Mouse (Mus musculus): ENCODE measurements around the gene Prr18. TPM values are rescaled to one million over a fixed set of nuclear protein-coding genes. Genes with fewer than 3 reads are reported as not detected.
"Not testable (repeated sequence)": the region's sequence is repeated elsewhere in the genome, so short reads cannot be mapped to it uniquely, and the experiment has no call there.

Gene Prr18
- polyA plus RNA-seq, 1 experiment from 2014 or later, result 0.05 TPM

DNA sequence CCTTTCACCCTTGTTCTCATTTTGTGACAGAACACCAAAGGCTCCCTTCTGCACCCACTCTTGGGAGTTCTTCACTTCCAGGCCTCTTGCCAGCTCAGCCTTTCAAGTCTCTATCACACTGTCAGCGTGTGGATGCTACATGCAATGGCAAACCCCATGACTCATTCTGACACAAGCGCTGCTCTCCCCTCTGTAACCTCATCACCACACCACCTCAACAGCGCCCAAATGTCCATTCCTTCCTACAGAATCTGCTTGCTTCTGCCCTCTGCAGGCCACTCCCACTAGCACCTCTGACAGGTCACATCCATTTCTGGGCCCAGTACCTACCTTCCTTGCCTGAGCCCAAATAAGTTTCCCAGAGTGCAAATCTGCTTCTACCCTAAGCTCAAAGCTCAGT lies 31.5 kb upstream of the Prr18 start:
- no peak overlapping the region for H3K4me2 ChIP-seq
- no peak overlapping the region for H3K27ac ChIP-seq (replicated peaks)
- no peaks in the 10 kb centered on the region for H3K4me1 ChIP-seq (replicated peaks)
- no peaks in the 10 kb centered on the region for H3K9me3 ChIP-seq (replicated peaks)
- ATAC-seq (ENCODE audit: insufficient read depth), result no peak
- H3K9ac ChIP-seq, result no peak overlapping the region
- no peak overlapping the region for H3K4me3 ChIP-seq (replicated peaks)
- H3K36me3 ChIP-seq (replicated peaks), result no peaks in the 10 kb centered on the region
- H3K27me3 ChIP-seq, result no peaks in the 10 kb centered on the region
- 42% methylated on average over 3 of the region's 3 CpGs for WGBS (ENCODE audit: insufficient replicate concordance)

DNA sequence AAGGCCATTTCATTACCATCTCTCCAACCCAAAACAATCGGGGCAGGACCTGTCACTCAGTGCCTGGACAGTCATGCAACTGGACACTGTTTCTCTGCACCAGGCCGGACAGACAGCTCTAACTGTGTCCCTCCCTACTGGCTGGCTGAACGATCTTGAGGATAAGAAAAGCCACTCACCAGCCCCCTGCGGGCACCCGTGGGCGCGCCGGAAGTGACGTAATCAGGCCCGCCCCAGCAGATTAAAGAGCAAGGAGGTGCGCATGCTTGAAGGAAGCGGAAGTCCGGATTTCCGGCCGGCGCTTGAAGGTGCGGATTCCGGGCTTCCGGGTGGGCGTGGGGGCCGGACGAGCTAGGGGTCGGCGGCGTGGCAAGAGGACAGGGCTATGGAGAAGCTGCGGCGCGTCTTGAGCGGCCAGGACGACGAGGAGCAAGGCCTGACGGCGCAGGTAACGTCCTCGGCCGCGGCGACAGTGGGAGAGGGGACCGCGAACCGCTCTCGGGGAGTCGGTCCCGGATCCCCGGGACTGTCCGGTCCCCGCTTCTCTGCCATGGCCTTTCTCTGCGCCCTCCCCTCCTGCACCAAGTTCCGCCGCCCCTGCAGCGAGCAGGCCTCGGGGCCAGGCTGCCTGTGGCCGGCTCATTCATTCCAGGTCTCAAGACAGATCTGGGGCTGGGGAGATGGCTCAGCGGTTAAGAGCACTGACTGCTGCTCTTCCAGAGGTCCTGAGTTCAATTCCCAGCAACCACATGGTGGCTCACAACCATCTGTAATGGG lies 26.2 kb upstream of the Prr18 start, which contains the start of gene Sft2d1:
Sft2d1 (plus strand) TSS at position 265 of the 777 bp plus-strand sequence.
- under 1% methylated on average over 54 of the region's 54 CpGs for WGBS (ENCODE audit: insufficient replicate concordance)
- no peaks in the 10 kb centered on the region for H3K36me3 ChIP-seq (replicated peaks)
- peak within 1 kb of the TSS; percentile 70 for H3K27ac ChIP-seq (replicated peaks)
- no peaks in the 10 kb centered on the region for H3K9me3 ChIP-seq (replicated peaks)
- peaks cover 25% of the 10 kb centered on the region for H3K4me1 ChIP-seq (replicated peaks)
- peak; percentile 94 for ATAC-seq (ENCODE audit: insufficient read depth)
- peak within 1 kb of the TSS; percentile 78 for H3K9ac ChIP-seq
- H3K4me3 ChIP-seq (replicated peaks), result peak within 1 kb of the TSS; percentile 90
- H3K4me2 ChIP-seq, result peak within 1 kb of the TSS; percentile 74
- no peaks in the 10 kb centered on the region for H3K27me3 ChIP-seq

DNA sequence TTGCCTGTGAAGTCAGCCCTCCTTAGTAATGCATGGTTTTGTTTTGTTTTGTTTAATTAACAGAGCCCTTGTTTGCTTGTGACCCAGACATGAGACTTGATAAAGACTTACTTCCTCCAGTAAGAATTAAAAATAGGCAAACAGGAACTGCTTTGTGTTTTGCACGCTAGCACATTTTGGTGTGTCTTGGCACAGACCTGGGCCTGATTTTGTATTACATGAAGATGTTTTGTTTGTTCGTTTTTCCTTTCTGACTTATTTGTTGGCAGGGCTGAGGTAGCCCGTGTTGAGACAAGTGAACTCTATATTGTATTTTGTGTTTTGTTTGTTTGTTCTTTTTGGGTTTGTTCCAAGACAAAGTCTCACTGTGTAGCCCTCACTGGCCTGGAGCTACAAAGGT lies 25.5 kb upstream of the Prr18 start:
- H3K4me3 ChIP-seq (replicated peaks), result peak overlapping the region; percentile 90
- whole genome bisulfite sequencing (ENCODE audit: insufficient replicate concordance), result 23% methylated on average over 3 of the region's 3 CpGs
- peaks cover 25% of the 10 kb centered on the region for H3K4me1 ChIP-seq (replicated peaks)
- H3K27ac ChIP-seq (replicated peaks), result no peak overlapping the region; the same call in 1 of the 2 replicates
- H3K9me3 ChIP-seq (replicated peaks), result no peaks in the 10 kb centered on the region
- no peaks in the 10 kb centered on the region for H3K36me3 ChIP-seq (replicated peaks)
- no peaks in the 10 kb centered on the region for H3K27me3 ChIP-seq
- H3K9ac ChIP-seq, result peak overlapping the region; percentile 78
- peak overlapping the region; percentile 74 for H3K4me2 ChIP-seq
- ATAC-seq (ENCODE audit: insufficient read depth), result no peak

GRCm38 (mm10) chr17:8313976-8314375 lies 23.3 kb upstream of the Prr18 start:
- Histone ChIP-seq H3K27me3 (no peaks in the 10 kb centered on the region), H3K4me3 (replicated peaks) (no peak overlapping the region), H3K4me1 (replicated peaks) (peaks cover 25% of the 10 kb centered on the region), H3K27ac (replicated peaks) (no peak overlapping the region), H3K36me3 (replicated peaks) (no peaks in the 10 kb centered on the region), H3K4me2 (no peak overlapping the region), H3K9ac (no peak overlapping the region), H3K9me3 (replicated peaks) (no peaks in the 10 kb centered on the region)
- 63% methylated on average over 3 of the region's 3 CpGs for WGBS (ENCODE audit: insufficient replicate concordance)
- no peak for ATAC-seq (ENCODE audit: insufficient read depth)

GRCm38 (mm10) chr17:8316251-8316650 lies 21.0 kb upstream of the Prr18 start:
- H3K4me2 ChIP-seq, result no peak overlapping the region
- no peaks in the 10 kb centered on the region for H3K9me3 ChIP-seq (replicated peaks)
- H3K27ac ChIP-seq (replicated peaks), result no peak overlapping the region
- H3K36me3 ChIP-seq (replicated peaks), result peaks cover 1% of the 10 kb centered on the region; the same call in 1 of the 2 replicates
- peaks cover 25% of the 10 kb centered on the region for H3K4me1 ChIP-seq (replicated peaks)
- no peak overlapping the region for H3K9ac ChIP-seq
- no peak for ATAC-seq (ENCODE audit: insufficient read depth)
- no peak overlapping the region for H3K4me3 ChIP-seq (replicated peaks)
- H3K27me3 ChIP-seq, result no peaks in the 10 kb centered on the region
- 67% methylated on average over 1 of the region's 1 CpGs for WGBS (ENCODE audit: insufficient replicate concordance)

DNA sequence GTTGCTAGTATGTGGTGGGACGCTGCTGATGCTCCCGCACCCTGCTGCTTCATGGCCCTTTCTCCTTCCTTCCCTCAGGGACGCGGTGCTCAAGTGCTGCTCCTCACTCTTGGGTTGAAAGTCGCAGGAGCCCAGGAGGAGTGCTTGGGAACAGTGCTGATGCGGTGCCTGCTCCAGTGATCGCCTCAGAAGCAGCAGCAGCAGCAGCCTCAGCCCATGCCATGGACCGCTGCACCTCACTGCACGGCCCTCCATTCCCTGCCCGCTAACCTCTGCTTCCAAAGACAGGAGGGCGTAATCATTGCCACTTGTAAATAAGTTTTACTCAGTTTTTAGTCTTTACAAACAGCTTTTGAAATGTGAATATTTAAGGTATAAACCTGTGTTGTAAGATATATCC lies 10.4 kb upstream of the Prr18 start:
- H3K9me3 ChIP-seq (replicated peaks); H3K4me3 ChIP-seq (replicated peaks); ATAC-seq (ENCODE audit: insufficient read depth); H3K4me2 ChIP-seq; H3K27me3 ChIP-seq; H3K4me1 ChIP-seq (replicated peaks); H3K9ac ChIP-seq; H3K27ac ChIP-seq (replicated peaks): not testable (repeated sequence)
- WGBS (ENCODE audit: insufficient replicate concordance), result 91% methylated on average over 10 of the region's 11 CpGs
- peaks cover 21% of the 10 kb centered on the region for H3K36me3 ChIP-seq (replicated peaks)

DNA sequence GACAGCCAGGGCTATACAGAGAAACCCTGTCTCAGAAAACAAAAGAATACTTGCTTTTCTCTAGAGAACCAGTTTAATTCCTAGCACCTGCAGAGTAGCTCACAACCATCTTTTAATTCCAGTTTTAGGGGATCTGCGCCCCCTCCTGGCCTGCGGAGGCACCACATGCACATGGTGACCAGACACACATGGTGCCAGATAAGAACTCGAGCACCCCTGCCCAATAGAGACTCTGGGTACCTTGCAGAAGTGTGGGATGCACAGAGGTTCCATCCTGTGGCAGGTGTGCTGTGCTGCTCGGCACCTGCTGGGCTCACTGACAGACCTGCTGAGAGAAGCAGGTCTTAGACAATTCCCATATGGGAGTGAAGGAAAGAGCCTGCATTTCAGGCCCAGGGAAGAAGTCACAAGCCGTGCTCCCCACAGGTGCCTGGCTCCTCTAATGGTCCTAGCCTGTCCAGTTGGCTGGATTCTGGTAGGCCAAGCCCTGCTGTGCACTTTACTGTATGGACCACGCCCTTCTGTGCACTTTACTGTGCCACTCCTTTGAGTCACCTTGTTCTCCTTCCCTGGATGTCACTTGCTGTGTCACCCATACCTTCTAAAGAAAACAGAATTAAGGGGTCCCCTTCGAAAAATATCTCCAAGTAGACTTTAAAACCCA lies 8.6 kb upstream of the Prr18 start:
- Histone ChIP-seq H3K9ac (no peak overlapping the region), H3K4me1 (replicated peaks) (no peaks in the 10 kb centered on the region), H3K9me3 (replicated peaks) (no peaks in the 10 kb centered on the region), H3K4me2 (no peak overlapping the region), H3K27ac (replicated peaks) (no peak overlapping the region), H3K4me3 (replicated peaks) (no peak overlapping the region), H3K27me3 (no peaks in the 10 kb centered on the region), H3K36me3 (replicated peaks) (peaks cover 14% of the 10 kb centered on the region)
- ATAC-seq (ENCODE audit: insufficient read depth), result no peak
- WGBS (ENCODE audit: insufficient replicate concordance), result 58% methylated on average over 7 of the region's 7 CpGs

DNA sequence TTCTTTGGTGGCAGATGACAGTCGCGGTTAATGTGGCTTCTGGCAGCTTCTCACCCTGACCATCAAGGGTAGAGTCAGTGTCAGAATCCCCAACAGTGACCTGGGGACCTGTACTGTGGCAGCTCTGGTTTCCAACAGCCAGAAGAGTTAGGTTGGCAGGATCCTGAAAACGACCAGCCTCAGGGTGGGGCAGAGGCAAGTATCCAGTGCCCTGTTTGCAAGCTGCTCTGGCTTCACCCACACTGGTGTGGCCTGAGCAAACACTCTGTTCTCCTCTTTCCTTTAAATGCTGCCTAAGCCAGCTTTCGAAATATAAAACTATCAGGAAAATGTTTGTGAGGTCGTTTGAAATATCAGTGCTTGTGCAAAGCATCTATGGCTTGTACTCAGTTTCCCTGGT lies 6.7 kb upstream of the Prr18 start:
- ATAC-seq (ENCODE audit: insufficient read depth), result no peak
- peaks cover 11% of the 10 kb centered on the region for H3K36me3 ChIP-seq (replicated peaks)
- H3K9ac ChIP-seq, result no peak overlapping the region
- WGBS (ENCODE audit: insufficient replicate concordance), result 63% methylated on average over 5 of the region's 5 CpGs
- H3K4me2 ChIP-seq, result no peak overlapping the region
- H3K4me3 ChIP-seq (replicated peaks), result no peak overlapping the region
- H3K4me1 ChIP-seq (replicated peaks), result no peaks in the 10 kb centered on the region
- H3K27me3 ChIP-seq, result no peaks in the 10 kb centered on the region
- no peak overlapping the region for H3K27ac ChIP-seq (replicated peaks)
- H3K9me3 ChIP-seq (replicated peaks), result no peaks in the 10 kb centered on the region

DNA sequence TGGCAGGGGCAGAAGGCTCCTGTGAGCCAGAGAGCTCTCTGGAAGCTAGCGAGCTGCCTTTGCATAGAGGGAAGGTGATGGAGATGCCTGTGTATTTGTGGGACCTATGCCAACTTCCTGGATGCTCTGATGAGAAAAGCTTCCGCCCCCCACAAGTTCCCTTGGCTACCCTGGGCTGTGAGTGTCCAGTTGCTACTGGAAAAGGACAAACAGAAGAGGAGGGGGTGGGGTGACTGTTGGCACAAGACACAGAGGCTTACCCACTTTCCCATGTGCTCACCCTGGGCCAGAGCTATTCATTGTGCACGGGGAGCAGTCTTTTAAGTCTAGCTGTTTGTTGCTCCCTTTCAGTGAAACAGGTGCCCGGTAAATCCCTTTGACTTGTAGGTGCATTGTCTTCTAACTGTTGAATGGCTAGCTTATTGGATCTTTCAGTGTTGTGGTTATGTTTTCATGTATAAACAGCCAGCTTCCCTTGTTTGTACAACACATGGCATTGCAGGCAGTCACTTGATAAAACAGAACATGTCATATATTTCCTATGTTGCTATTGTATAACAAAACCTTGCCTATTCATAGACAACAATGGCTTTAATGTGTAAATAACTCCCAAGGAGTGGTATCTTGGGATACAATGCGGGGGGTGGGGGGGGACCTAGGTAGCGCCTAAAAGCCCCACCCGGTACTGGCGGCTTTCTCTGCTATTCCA lies 2.6 kb downstream of the Prr18 start:
- Histone ChIP-seq H3K9me3 (replicated peaks) (no peaks in the 10 kb centered on the region), H3K4me1 (replicated peaks) (peaks cover 8% of the 10 kb centered on the region), H3K4me2 (no peak overlapping the region), H3K27me3 (peaks cover 59% of the 10 kb centered on the region), H3K27ac (replicated peaks) (no peak overlapping the region), H3K9ac (no peak overlapping the region), H3K4me3 (replicated peaks) (no peak overlapping the region), H3K36me3 (replicated peaks) (no peaks in the 10 kb centered on the region)
- 22% methylated on average over 8 of the region's 8 CpGs for WGBS (ENCODE audit: insufficient replicate concordance)
- ATAC-seq (ENCODE audit: insufficient read depth), result no peak

DNA sequence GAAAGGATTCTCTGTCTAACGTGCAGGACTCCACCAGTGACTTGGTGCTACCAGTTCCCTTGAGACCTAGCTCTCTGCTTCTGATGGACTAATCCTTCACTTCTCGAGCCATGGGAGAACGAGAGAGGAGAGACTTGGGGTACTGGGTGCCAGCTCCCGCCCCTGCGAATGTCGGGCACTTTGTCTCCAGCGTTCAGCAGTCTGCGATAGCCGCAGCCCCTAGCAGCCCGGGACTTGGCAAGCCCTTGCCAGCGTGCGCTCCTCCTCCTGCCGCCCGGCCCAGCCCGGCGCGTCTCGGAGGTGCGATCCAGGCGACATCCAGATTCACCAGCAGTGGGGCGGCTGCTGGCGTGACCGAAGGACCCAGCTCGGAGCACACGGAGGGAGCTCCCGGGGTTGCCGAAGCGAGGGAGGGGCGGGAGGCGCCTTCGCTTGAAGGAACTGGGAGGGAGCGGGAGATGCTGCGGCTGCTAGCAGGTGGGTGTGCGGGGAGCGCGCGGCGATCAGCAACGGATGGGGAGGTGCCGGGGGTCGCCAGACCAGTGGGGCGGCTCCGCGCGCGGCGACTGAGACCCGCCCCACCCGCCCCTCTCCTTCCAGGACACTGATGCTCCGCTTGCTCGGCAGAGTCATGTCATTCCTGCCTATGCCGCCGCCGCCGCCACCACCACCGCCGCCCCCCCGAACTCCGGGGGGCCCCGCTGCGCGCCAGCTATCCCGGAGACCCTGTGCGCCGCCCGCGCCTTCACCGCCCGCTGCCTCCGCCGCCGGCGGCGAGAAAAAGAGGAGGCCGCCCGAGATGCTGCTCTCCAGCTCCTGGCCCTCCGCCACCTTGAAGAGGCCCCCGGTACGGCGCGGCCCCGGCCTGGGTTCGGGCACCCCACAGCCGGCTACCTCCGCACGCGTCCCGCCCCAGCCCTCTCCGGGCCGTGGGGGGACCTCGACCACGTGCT lies 3.4 kb downstream of the Prr18 start:
- peak overlapping the region; percentile 29 for H3K4me3 ChIP-seq (replicated peaks)
- peak overlapping the region; percentile 56 for H3K4me2 ChIP-seq
- no peaks in the 10 kb centered on the region for H3K36me3 ChIP-seq (replicated peaks)
- no peak overlapping the region for H3K9ac ChIP-seq
- H3K9me3 ChIP-seq (replicated peaks), result no peaks in the 10 kb centered on the region
- peaks cover 8% of the 10 kb centered on the region for H3K4me1 ChIP-seq (replicated peaks)
- under 1% methylated on average over 80 of the region's 92 CpGs for whole genome bisulfite sequencing (ENCODE audit: insufficient replicate concordance)
- H3K27me3 ChIP-seq, result peaks cover 59% of the 10 kb centered on the region
- no peak for ATAC-seq (ENCODE audit: insufficient read depth)
- H3K27ac ChIP-seq (replicated peaks), result no peak overlapping the region

All from liver, embryonic 15.5 days (tissue).